Mouse (Mus musculus) cerebellum, postnatal 14 days (tissue): Measurements from ENCODE around the gene Axl.

Experiments
- DNase-seq, 2 experiments: peaks; one replicate each; pipeline ENCODE4 v3.0.0; 2021; ENCODE audit warnings: mixed read lengths in 2 of 2

The Axl gene

GRCm38 (mm10) chr7:25709961-25710360 lies 78.5 kb downstream of the Axl start:
- peak; percentile 52 to 59 for DNase-seq

- DNase-seq = no peak
Measured at GRCm38 (mm10) chr7:25707581-25708292, 80.8 kb downstream of the Axl start.
